Mouse (Mus musculus) liver, embryonic 13.5 days (tissue): ENCODE data around the gene Trp53rka. TPM values are rescaled to one million over a fixed set of nuclear protein-coding genes. Genes with fewer than 3 reads are reported as not detected.
"Not testable (repeated sequence)": the region's sequence is repeated elsewhere in the genome, so short reads cannot be mapped to it uniquely, and the experiment has no call there.

ENCODE experiments used
- ATAC-seq: fragments of 200-750 bp; cut with Nextera tagmentation; 2 replicates; pipeline ENCODE4 v1.8.0; 2017; ENCODE audit warnings: low read depth, mild to moderate bottlenecking, moderate number of reproducible peaks, moderate library complexity
- DNase-seq: peaks from one replicate; pipeline ENCODE4 v3.0.0; 2022
- H3K27ac ChIP-seq: fragments of 300-500 bp; sonication (generic); 2 replicates; pipeline ENCODE4 v1.5.1; 2015; ENCODE audit warnings: moderate library complexity, mild to moderate bottlenecking, inconsistent platforms
- H3K27me3 ChIP-seq: fragments of 300-500 bp; sonication (generic); 2 replicates; pipeline ENCODE4 v1.6.1; 2015; ENCODE audit warnings: mild to moderate bottlenecking, inconsistent platforms
- H3K36me3 ChIP-seq: fragments of 300-500 bp; sonication (generic); 2 replicates; pipeline ENCODE4 v1.6.1; 2015; ENCODE audit warnings: mild to moderate bottlenecking, inconsistent platforms
- H3K4me1 ChIP-seq: fragments of 300-500 bp; sonication (generic); replicated peaks from 2 replicates; pipeline ENCODE4 v1.6.1; 2015; ENCODE audit warnings: inconsistent platforms
- H3K4me2 ChIP-seq: fragments of 300-500 bp; sonication (generic); 2 replicates; pipeline ENCODE4 v1.6.1; 2015; ENCODE audit warnings: inconsistent platforms, mild to moderate bottlenecking, moderate library complexity
- H3K4me3 ChIP-seq: fragments of 300-500 bp; sonication (generic); replicated peaks from 2 replicates; pipeline ENCODE4 v1.5.1; 2015; ENCODE audit warnings: mild to moderate bottlenecking, inconsistent platforms
- H3K9ac ChIP-seq: fragments of 300-500 bp; sonication (generic); 2 replicates; pipeline ENCODE4 v1.6.1; 2015; ENCODE audit warnings: mild to moderate bottlenecking, inconsistent platforms
- H3K9me3 ChIP-seq: fragments of 300-500 bp; sonication (generic); replicated peaks from 2 replicates; pipeline ENCODE4 v1.6.1; 2016; ENCODE audit warnings: inconsistent platforms
- WGBS: fragments of 180-500 bp; shearing (Covaris S2); methylation state at CpG from one replicate; pipeline ENCODE4 v1.1.7; 2015; ENCODE audit not compliant: insufficient replicate concordance; 5-methylcytosine and 5-hydroxymethylcytosine counted together
- polyA plus RNA-seq: library from polyadenylated mRNA; unstranded; fragments of >200 nt; fragmentation: Nextera tagmentation; extraction: Ambion mirVana; gene quantifications from 2 replicates; pipeline ENCODE4 v1.2.1, GENCODE M21; 2015

The Trp53rka gene
- polyA plus RNA-seq: 12.1 and 12.9 TPM in 2 replicates

DNA sequence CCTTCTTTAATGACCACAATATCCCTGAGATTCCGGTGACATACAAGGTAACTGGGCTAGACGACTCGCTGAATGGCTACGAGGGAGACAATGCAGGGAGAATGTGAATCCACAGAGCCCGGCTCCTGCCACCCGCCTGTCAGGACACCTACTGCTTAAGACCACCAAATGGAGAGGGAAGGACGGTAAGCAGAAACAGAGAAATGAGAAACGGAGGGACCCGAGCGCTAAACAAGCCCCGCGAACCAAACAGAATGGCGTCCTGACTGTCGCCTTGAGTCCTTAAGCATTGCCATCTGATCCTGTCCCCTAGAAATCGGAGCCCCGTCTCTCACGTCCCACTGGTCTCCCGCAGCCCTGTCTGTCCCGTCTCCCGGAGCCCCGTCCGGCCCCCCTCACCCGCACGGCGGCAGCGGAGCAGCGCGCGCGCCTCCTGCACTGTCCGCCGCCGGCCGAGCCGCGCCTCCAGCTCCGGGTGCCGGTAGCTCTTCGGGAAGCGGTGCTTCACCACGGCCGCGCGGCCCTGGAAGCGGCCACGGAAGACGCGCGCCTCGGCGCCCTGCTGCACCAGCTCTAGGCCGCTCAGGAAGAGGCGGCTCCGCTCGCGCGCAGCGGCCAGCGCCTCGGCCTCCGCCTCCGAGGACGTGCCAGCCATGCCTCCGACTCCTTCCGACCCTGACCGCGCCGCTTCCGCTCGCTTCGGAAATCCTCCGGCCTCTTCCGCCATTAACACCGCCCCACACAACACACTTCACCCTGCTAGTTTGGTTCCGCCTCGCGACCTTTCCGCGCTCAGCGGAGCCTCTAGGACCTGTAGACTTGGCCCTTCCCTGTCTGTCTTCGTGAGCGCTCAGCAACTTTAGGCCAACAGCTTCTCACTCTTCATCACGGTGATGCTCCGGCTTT lies at the start of gene Trp53rka:
Gene Trp53rka, minus strand, starts transcription at position 677 of the 906 bp plus-strand sequence.
- DNase-seq (peak; percentile 59), ATAC-seq (peak; percentile 88)
- Histone ChIP-seq H3K27me3 (no peaks in the 10 kb centered on the region), H3K36me3 (peaks cover 20% of the 10 kb centered on the region), H3K27ac (no peak within 1 kb of the TSS; the same call in 1 of the 2 replicates), H3K9ac (peak within 1 kb of the TSS; percentile 80), H3K9me3 (no peaks in the 10 kb centered on the region), H3K4me2 (peak within 1 kb of the TSS; percentile 77), H3K4me3 (peak within 1 kb of the TSS; percentile 73), H3K4me1 (peaks cover 16% of the 10 kb centered on the region)
- WGBS: under 1% methylated on average over 84 of the region's 84 CpGs

DNA sequence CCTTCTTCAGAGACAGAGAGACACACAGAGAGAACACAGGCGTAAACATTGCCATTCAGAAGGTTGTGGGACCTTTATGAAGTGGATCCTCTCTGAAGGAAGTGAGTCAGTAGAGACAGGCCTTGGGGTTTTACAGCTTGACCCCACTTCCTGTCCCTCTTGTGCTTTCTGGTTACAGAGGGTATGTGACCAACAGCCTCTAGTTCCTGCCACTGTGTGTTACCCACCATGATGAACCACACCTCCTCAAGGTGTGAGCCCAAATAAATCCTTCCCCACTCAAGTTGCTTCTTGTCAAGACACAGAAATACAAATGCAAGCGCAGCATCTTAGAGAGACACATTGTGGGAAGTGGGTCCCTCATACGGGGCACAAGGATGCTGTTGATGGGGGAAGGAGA lies 47.9 kb upstream of the Trp53rka start:
- H3K4me3 ChIP-seq: no peak overlapping the region
- ATAC-seq: no peak

DNA sequence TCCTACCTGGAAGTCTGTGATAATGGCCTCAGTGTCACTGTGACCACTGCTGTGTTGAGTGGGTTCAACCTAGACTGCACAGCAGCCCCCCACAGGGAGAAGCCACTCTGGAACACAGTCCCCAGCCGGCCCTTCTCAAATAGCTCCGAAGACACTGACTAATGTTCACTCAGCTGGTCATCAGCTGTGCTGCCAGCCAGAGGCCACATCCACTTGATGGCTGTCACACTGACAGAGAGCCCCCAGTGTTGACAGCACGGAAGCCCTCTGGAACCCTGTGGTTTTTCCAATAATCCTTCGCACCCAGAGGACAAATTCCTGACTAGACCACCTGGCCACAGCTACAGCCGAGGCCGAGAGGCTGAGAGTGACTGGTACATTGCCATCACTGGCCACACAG lies 40.7 kb upstream of the Trp53rka start:
- Histone ChIP-seq H3K27me3 (no peaks in the 10 kb centered on the region), H3K4me3 (no peak overlapping the region), H3K4me1 (no peaks in the 10 kb centered on the region), H3K4me2 (no peak overlapping the region), H3K27ac (no peak overlapping the region), H3K36me3 (no peaks in the 10 kb centered on the region), H3K9me3 (no peaks in the 10 kb centered on the region), H3K9ac (no peak overlapping the region)
- no peak for ATAC-seq
- DNase-seq: no peak
- WGBS: 68% methylated on average over 6 of the region's 6 CpGs

More for the DNA sequence above, 47.9 kb upstream of the Trp53rka start:
- Histone ChIP-seq H3K36me3 (no peaks in the 10 kb centered on the region), H3K27ac (no peak overlapping the region), H3K9ac (no peak overlapping the region), H3K4me2 (no peak overlapping the region), H3K27me3 (0 out of 2 replicates have a peak, but pooled peaks cover 3% of the 10 kb centered on the region), H3K9me3 (no peaks in the 10 kb centered on the region), H3K4me1 (no peaks in the 10 kb centered on the region)
- no peak for DNase-seq
- WGBS: 49% methylated on average over 3 of the region's 3 CpGs

DNA sequence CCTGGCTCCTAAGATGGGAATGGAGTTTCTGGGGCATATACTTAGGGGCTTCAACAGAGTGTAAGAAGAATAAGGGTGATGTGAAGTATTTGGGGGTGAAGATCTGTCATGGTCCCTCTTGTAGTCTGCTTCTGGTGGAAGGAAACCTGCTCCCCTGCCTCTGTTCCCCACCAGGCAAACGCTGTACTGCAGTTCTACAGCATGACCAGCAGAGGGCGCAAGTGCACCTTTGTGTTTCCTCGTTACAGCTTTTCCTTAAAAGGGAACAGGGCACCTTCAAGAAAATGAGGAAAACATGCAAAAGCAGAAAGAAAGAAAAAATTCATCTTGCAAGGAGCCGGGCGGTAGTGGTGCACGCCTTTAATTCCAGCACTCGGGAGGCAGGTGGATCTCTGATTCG lies 36.0 kb upstream of the Trp53rka start:
- peak; percentile 11 for DNase-seq
- Histone ChIP-seq H3K9ac (no peak overlapping the region), H3K4me1 (no peaks in the 10 kb centered on the region), H3K27ac (no peak overlapping the region), H3K4me3 (no peak overlapping the region), H3K27me3 (no peaks in the 10 kb centered on the region), H3K4me2 (no peak overlapping the region), H3K36me3 (no peaks in the 10 kb centered on the region), H3K9me3 (no peaks in the 10 kb centered on the region)
- 16% methylated on average over 8 of the region's 8 CpGs for WGBS
- no peak for ATAC-seq

DNA sequence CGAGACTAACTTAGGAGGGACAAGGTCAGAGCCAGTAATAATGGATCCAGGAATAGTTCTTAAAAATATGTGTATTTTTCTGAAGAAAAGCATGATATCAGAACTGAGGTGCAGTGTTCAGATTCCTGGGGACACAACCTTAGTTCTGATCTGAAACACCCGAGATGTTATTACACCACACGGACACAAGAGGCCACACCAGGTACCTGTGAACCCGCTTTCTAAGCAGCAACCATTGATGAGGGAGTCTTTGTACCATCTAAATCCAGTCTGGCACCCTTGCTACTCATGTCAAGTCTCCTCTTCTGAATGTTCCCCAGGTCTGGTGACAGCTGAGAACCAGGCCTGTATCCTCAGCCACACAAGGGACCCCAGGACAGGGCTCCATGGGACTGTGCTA lies 32.5 kb upstream of the Trp53rka start:
- ATAC-seq: no peak
- no peak overlapping the region for H3K4me2 ChIP-seq
- no peak overlapping the region for H3K27ac ChIP-seq
- WGBS: 41% methylated on average over 4 of the region's 4 CpGs
- H3K4me1 ChIP-seq: no peaks in the 10 kb centered on the region
- no peak overlapping the region for H3K9ac ChIP-seq
- H3K27me3 ChIP-seq: no peaks in the 10 kb centered on the region
- no peaks in the 10 kb centered on the region for H3K36me3 ChIP-seq
- no peak overlapping the region for H3K4me3 ChIP-seq
- DNase-seq: no peak
- H3K9me3 ChIP-seq: no peaks in the 10 kb centered on the region

GRCm38 (mm10) chr2:165515178-165515728 lies 22.1 kb upstream of the Trp53rka start:
- no peak for ATAC-seq
- Histone ChIP-seq H3K4me2 (no peak overlapping the region), H3K4me1 (no peaks in the 10 kb centered on the region), H3K36me3 (no peaks in the 10 kb centered on the region), H3K27ac (no peak overlapping the region), H3K9ac (no peak overlapping the region), H3K9me3 (no peaks in the 10 kb centered on the region), H3K4me3 (no peak overlapping the region), H3K27me3 (no peaks in the 10 kb centered on the region)
- no peak for DNase-seq
- WGBS: 85% methylated on average over 20 of the region's 20 CpGs

DNA sequence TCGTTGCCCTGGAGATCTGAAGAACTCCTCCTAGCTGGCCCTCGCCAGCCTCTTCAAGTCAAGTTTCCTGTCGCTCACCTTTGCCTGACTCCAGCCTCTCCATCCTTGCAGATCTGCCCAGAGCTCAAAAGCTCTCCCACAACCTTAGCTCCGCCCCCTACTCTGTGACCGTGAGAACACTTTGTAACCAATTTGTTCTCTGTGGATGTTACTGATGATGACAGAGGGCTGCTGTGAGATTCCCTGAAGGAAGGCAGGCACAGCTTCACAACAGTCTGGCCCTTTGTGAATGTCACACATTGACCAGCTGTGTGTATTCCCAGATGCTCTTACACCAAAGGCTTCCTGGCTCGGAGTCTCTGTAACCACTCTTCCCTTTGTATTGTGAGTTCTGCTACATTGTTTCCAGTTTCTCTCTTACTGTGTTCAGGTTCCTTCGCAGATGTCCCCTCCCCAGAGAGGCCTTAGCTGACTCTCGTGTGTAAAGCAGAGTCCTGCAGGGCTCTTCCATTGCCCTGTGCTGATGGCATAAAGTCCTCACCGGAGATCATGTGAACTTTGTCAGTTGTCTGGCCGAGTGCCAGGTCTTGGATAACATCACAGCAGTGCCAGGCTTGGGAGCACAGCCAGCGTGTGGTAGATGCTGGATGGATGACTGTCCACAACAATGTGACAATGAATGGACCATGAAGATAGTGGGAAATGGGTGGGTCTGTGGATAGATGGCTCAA lies 19.9 kb upstream of the Trp53rka start:
- Histone ChIP-seq H3K9me3 (no peaks in the 10 kb centered on the region), H3K36me3 (no peaks in the 10 kb centered on the region), H3K4me3 (no peak overlapping the region), H3K9ac (no peak overlapping the region), H3K4me2 (no peak overlapping the region), H3K4me1 (no peaks in the 10 kb centered on the region), H3K27me3 (no peaks in the 10 kb centered on the region), H3K27ac (no peak overlapping the region)
- 33% methylated on average over 11 of the region's 11 CpGs for WGBS
- no peak for DNase-seq
- ATAC-seq: no peak

DNA sequence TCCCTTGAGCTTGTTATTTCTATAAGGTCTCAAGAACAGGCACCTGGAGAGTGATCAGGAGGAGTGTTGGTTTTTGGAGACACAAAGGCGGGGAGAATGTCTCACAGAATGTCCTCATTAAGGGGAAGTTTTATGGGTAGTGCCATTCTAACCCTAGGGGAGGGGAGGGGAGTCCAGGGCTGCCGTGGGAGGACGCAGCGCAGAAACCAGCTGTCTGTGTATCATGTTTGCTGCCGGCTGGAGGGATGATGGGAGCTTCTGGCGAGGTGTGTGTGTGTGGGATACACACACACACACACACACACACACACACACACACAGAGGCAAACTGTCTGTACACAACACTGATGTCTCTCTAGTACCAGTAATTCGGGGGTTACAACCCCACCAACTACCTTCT lies 19.3 kb upstream of the Trp53rka start:
- 50% methylated on average over 7 of the region's 7 CpGs for WGBS

DNA sequence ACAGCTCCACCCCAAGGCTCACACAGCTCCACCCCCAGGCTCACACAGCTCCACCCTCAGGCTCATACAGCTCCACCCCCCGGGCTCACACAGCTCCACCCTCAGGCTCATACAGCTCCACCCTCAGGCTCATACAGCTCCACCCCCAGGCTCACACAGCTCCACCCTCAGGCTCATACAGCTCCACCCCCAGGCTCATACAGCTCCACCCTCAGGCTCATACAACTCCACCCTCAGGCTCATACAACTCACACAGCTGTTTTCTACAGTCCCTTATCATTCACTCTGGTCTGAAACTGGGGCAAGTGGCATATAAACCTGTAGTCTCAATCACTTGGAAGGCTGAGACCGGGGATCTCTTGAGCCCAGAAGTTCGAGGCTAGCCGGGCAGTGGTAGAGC lies 18.4 kb upstream of the Trp53rka start:
- not testable (repeated sequence) for H3K4me3 ChIP-seq, H3K36me3 ChIP-seq, H3K4me1 ChIP-seq, H3K9me3 ChIP-seq, ATAC-seq, DNase-seq, H3K27me3 ChIP-seq, H3K27ac ChIP-seq, H3K9ac ChIP-seq, H3K4me2 ChIP-seq
- 71% methylated on average over 4 of the region's 4 CpGs for WGBS

More for the DNA sequence above, 19.3 kb upstream of the Trp53rka start:
- Histone ChIP-seq H3K4me2 (no peak overlapping the region), H3K36me3 (no peaks in the 10 kb centered on the region), H3K27me3 (no peaks in the 10 kb centered on the region), H3K9me3 (no peaks in the 10 kb centered on the region), H3K9ac (no peak overlapping the region), H3K4me3 (no peak overlapping the region), H3K27ac (no peak overlapping the region), H3K4me1 (no peaks in the 10 kb centered on the region)
- ATAC-seq (no peak), DNase-seq (no peak)

- not testable (repeated sequence) for DNase-seq, H3K9me3 ChIP-seq, H3K27me3 ChIP-seq, H3K9ac ChIP-seq, H3K4me2 ChIP-seq, H3K4me1 ChIP-seq, H3K4me3 ChIP-seq, H3K36me3 ChIP-seq, ATAC-seq, H3K27ac ChIP-seq
- WGBS: 51% methylated on average over 2 of the region's 2 CpGs
Measured at GRCm38 (mm10) chr2:165510914-165511458, 17.9 kb upstream of the Trp53rka start.

DNA sequence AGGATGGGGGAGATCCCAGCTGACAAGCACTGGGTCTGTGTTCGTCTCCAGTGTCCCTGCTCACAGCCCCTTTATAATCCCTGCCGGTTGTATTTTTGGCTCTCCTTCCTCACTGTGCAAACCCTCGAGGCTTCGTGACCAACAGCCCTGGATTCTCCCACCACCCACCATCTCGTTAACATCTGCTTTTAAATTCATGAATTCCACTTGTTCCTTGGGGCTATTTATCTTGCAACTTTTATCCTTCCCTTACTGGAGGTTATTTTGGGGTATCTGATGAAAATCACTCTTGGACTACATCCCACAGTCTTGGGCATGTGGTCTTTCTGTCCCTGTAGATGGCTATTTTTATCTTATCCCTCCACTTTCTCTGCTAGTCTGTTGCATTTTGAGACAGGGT lies 17.3 kb upstream of the Trp53rka start:
- Histone ChIP-seq H3K9ac (no peak overlapping the region), H3K9me3 (no peaks in the 10 kb centered on the region), H3K27ac (no peak overlapping the region), H3K4me2 (no peak overlapping the region), H3K27me3 (peaks cover 4% of the 10 kb centered on the region; the same call in 1 of the 2 replicates), H3K4me3 (no peak overlapping the region), H3K36me3 (no peaks in the 10 kb centered on the region), H3K4me1 (no peaks in the 10 kb centered on the region)
- ATAC-seq (no peak), DNase-seq (no peak)
- 58% methylated on average over 5 of the region's 5 CpGs for WGBS
